Comparison of ENCODE assay signal across 23 mouse cellular contexts in genomic region chr12:108409100-108409499, GRCm38 (mm10). TPM values are rescaled to one million over a fixed set of nuclear protein-coding genes. Genes with fewer than 3 reads are reported as not detected.
"Had no signal": no experiment of that assay in that cellular context is flagged by ENCODE, and none has a peak within 500 bp of the region (broad histone marks: within the 10 kb centered on the region; RNA-seq: fewer than 3 reads in every experiment).

No protein-coding gene starts in this region.

- H3K36me3 ChIP-seq: limb, embryonic 12.5 days; liver, embryonic 12.5 days; liver, embryonic 15.5 days; midbrain, embryonic 12.5 days; midbrain, embryonic 15.5 days; neural tube, embryonic 13.5 days had no signal

- H3K27ac ChIP-seq: kidney, postnatal 0 days; layer of hippocampus, adult 2 months; left cerebral cortex, adult 2 months; limb, embryonic 12.5 days; liver, embryonic 12.5 days; liver, embryonic 15.5 days; midbrain, embryonic 12.5 days; midbrain, embryonic 15.5 days had no signal

- ATAC-seq: liver, embryonic 12.5 days; midbrain, embryonic 15.5 days had no signal

- H3K9me3 ChIP-seq: limb, embryonic 12.5 days; liver, embryonic 12.5 days; liver, embryonic 15.5 days; midbrain, embryonic 12.5 days; midbrain, embryonic 15.5 days; neural tube, embryonic 13.5 days had no signal

- H3K27me3 ChIP-seq: limb, embryonic 12.5 days; liver, embryonic 15.5 days; midbrain, embryonic 12.5 days; midbrain, embryonic 15.5 days; neural tube, embryonic 13.5 days had no signal

- H3K4me1 ChIP-seq: liver, embryonic 12.5 days; liver, embryonic 15.5 days had no signal

- DNase-seq: kidney, postnatal 25 days; layer of hippocampus, adult 9-11 months; layer of hippocampus, postnatal 36 days; liver; lung, adult 2 months; lung, postnatal 14 days; lung, postnatal 4 days; retina, postnatal 1 day; right cerebral cortex, postnatal 25 days; spleen, adult 18-20 months; thymus, adult 18-20 months; thymus, postnatal 36 days had no signal

- H3K4me3 ChIP-seq: layer of hippocampus, adult 2 months; left cerebral cortex, adult 2 months; limb, embryonic 12.5 days; liver, embryonic 12.5 days; liver, embryonic 15.5 days; midbrain, embryonic 12.5 days; midbrain, embryonic 15.5 days; neural tube, embryonic 13.5 days had no signal

- H3K9ac ChIP-seq: limb, embryonic 12.5 days; liver, embryonic 12.5 days; liver, embryonic 15.5 days; midbrain, embryonic 12.5 days; midbrain, embryonic 15.5 days; neural tube, embryonic 13.5 days had no signal

- H3K4me2 ChIP-seq: limb, embryonic 12.5 days; liver, embryonic 12.5 days; liver, embryonic 15.5 days; midbrain, embryonic 12.5 days; midbrain, embryonic 15.5 days; neural tube, embryonic 13.5 days had no signal

RNA-seq across cellular contexts. Expression of gene Eml1, which starts 38.3 kb away (rescaled TPM):
- total RNA-seq: megakaryocyte progenitor cell, adult 5-6 weeks; megakaryocyte-erythroid progenitor cell, adult 5-6 weeks had no signal
